Mouse (Mus musculus) heart, postnatal 0 days (tissue): ENCODE results near the gene Itpripl2. TPM values are rescaled to one million over a fixed set of nuclear protein-coding genes. Genes with fewer than 3 reads are reported as not detected.

Experiments
- ATAC-seq: fragments of 200-750 bp; cut with Nextera tagmentation; 2 replicates; pipeline ENCODE4 v1.8.0; 2017; ENCODE audit warnings: low read depth, moderate number of reproducible peaks, moderate library complexity; ENCODE audit not compliant: insufficient read depth
- DNase-seq: peaks from one replicate; pipeline ENCODE4 v3.0.0-alpha.2; 2016; ENCODE audit warnings: low spot score
- H3K27ac ChIP-seq: fragments of 300-500 bp; sonication (generic); 2 replicates; pipeline ENCODE4 v1.5.1; 2014; ENCODE audit warnings: low read depth, mild to moderate bottlenecking
- H3K27me3 ChIP-seq: fragments of 300-500 bp; sonication (generic); 2 replicates; pipeline ENCODE4 v1.6.1; 2014; ENCODE audit warnings: low read length, mixed read lengths; ENCODE audit not compliant: control insufficient read depth, insufficient read depth
- H3K36me3 ChIP-seq: fragments of 300-500 bp; sonication (generic); replicated peaks from 2 replicates; pipeline ENCODE4 v1.6.1; 2014; ENCODE audit warnings: low read length, mixed read lengths; ENCODE audit not compliant: control insufficient read depth, insufficient read depth
- H3K4me1 ChIP-seq: fragments of 300-500 bp; sonication (generic); 2 replicates; pipeline ENCODE4 v1.6.1; 2014; ENCODE audit warnings: antibody characterized with exemption; ENCODE audit not compliant: control insufficient read depth, insufficient read depth
- H3K4me2 ChIP-seq: fragments of 300-500 bp; sonication (generic); 2 replicates; pipeline ENCODE4 v1.6.1; 2014; ENCODE audit warnings: low read depth, mild to moderate bottlenecking, low read length, moderate library complexity
- H3K4me3 ChIP-seq: fragments of 300-500 bp; sonication (generic); 2 replicates; pipeline ENCODE4 v1.5.1; 2014; ENCODE audit warnings: low read depth, low read length
- H3K9ac ChIP-seq: fragments of 300-500 bp; sonication (generic); replicated peaks from 2 replicates; pipeline ENCODE4 v1.6.1; 2014; ENCODE audit warnings: low read depth, low read length, mixed read lengths
- H3K9me3 ChIP-seq: fragments of 300-500 bp; sonication (generic); replicated peaks from 2 replicates; pipeline ENCODE4 v1.6.1; 2016; ENCODE audit warnings: low read length; ENCODE audit not compliant: control insufficient read depth
- CTCF ChIP-seq: IDR thresholded peaks from 2 replicates; pipeline ENCODE4 v1.5.1; 2016; ENCODE audit warnings: antibody characterized with exemption, control low read depth, low read depth
- EP300 ChIP-seq: IDR thresholded peaks from 2 replicates; pipeline ENCODE4 v1.6.1; 2016; ENCODE audit warnings: antibody characterized with exemption, low read depth
- WGBS: fragments of 180-500 bp; shearing (Covaris S2); extraction: QIAGEN DNeasy Blood & Tissue Kit; methylation state at CpG from one replicate; pipeline ENCODE4 v1.1.7; 2014; 5-methylcytosine and 5-hydroxymethylcytosine counted together
- polyA plus RNA-seq: library from polyadenylated mRNA; unstranded; fragments of >200 nt; fragmentation: Nextera tagmentation; extraction: Ambion mirVana; gene quantifications from 2 replicates; pipeline ENCODE4 v1.2.1, GENCODE M21; 2015
- total RNA-seq: library from RNA; depleted of rRNA; stranded (reverse); fragments of >200 nt; gene quantifications from 2 replicates; pipeline ENCODE4 v1.2.3, GENCODE M21; 2014; ENCODE audit warnings: low replicate concordance

Itpripl2 gene
- total and polyA plus RNA-seq, 2 experiments from 2014 or later: 3.9 to 31.6 TPM

DNA sequence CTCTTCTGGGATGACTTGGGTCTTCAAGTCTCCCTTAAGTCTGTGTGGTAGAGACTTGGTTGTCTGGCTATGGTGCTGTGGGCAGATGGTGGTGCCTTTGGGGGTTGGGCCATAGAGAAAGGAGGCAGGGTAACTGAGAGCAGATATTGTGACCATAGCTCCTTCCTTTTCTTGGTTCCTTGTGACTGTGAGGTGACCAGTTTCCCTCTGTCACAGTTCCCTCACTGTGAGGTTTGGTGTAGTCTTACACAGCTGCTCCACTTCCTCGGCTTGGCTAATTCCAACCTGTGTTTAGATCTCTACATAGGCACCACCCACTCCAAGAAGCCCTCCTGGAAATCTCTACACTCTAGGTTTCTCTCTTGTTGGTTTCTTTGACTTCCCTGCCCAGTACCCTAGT lies 7.8 kb downstream of the Itpripl2 start:
- no peak for TF ChIP-seq EP300
- no peak for TF ChIP-seq CTCF
- no peak overlapping the region for H3K4me3 ChIP-seq
- no peaks in the 10 kb centered on the region for H3K9me3 ChIP-seq
- DNase-seq (no peak), ATAC-seq (no peak)
- no peak overlapping the region for H3K9ac ChIP-seq
- H3K27me3 ChIP-seq: no peaks in the 10 kb centered on the region
- no peaks in the 10 kb centered on the region; the same call in 1 of the 2 replicates for H3K4me1 ChIP-seq
- 83% methylated on average over 1 of the region's 1 CpGs for WGBS
- H3K27ac ChIP-seq: no peak overlapping the region
- no peak overlapping the region for H3K4me2 ChIP-seq
- H3K36me3 ChIP-seq: peaks cover 8% of the 10 kb centered on the region; the same call in 1 of the 2 replicates

DNA sequence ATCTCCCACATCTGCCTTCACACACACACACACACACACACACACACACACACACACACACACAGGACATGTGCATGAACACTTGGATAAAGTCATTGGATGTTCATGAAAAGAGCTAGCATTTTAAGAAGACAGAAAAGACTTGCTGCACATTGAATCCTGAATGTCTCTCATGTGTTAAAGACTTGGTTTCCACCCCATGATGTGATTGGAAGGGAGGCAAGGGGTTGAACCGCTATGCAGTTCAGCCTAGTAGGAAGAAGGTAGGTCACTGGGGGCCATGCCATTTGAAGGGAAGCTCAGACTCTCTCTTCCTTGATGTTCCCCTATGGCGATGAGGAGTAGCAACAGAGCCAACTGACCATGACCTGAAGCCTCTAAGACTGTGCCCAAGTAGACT lies 9.8 kb downstream of the Itpripl2 start:
- DNase-seq (no peak), ATAC-seq (no peak)
- WGBS: 83% methylated on average over 2 of the region's 2 CpGs
- Histone ChIP-seq H3K4me3 (no peak overlapping the region), H3K27ac (no peak overlapping the region), H3K9me3 (no peaks in the 10 kb centered on the region), H3K4me2 (no peak overlapping the region), H3K9ac (no peak overlapping the region), H3K36me3 (peaks cover 5% of the 10 kb centered on the region; the same call in 1 of the 2 replicates), H3K27me3 (no peaks in the 10 kb centered on the region), H3K4me1 (0 out of 2 replicates have a peak, but pooled peaks cover 5% of the 10 kb centered on the region)
- TF ChIP-seq CTCF (no peak), EP300 (no peak)

DNA sequence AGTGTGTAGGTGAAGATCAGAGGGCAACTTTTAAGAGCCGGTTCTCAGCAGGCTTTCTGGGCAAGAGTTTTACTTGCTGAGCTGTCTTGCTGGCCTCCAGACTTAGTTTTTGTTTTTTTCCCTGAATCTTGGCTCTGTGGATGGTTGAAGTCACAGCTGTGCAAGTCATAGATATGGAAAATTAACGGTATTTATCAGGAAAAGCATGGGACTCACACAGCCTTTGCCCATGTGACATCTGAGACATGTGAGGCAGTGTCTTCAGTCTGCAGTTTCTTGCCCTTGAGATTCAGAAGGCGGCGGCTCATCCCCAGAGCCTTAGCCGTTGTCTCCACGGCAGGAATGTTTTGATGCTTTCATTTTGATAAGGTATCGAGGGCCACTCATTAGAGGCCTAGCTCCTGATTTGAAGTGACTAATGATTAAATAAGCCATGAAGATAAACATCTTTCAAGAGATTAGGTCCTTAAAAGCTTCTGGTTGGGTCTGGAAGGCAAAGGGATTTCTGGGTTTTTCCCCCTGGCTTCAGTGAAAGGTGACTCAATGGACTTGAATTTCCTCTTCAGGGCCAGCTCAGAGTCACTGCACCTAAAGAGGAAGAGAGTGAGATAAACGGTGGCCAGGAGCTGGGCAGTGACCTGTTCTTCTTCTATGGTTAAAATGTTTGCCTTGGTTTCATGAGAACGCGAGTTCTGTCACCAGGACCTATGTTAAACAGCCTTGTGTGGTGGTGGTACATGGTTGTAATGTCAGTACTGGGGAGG lies 10.5 kb downstream of the Itpripl2 start:
- no peak overlapping the region for H3K9ac ChIP-seq
- TF ChIP-seq CTCF (no peak), EP300 (no peak)
- 0 out of 2 replicates have a peak, but pooled peaks cover 5% of the 10 kb centered on the region for H3K4me1 ChIP-seq
- no peak overlapping the region for H3K4me2 ChIP-seq
- no peak overlapping the region for H3K4me3 ChIP-seq
- 38% methylated on average over 10 of the region's 10 CpGs for WGBS
- H3K27me3 ChIP-seq: no peaks in the 10 kb centered on the region
- H3K36me3 ChIP-seq: peaks cover 5% of the 10 kb centered on the region; the same call in 1 of the 2 replicates
- H3K27ac ChIP-seq: no peak overlapping the region
- ATAC-seq: no peak
- no peaks in the 10 kb centered on the region for H3K9me3 ChIP-seq
- no peak for DNase-seq

DNA sequence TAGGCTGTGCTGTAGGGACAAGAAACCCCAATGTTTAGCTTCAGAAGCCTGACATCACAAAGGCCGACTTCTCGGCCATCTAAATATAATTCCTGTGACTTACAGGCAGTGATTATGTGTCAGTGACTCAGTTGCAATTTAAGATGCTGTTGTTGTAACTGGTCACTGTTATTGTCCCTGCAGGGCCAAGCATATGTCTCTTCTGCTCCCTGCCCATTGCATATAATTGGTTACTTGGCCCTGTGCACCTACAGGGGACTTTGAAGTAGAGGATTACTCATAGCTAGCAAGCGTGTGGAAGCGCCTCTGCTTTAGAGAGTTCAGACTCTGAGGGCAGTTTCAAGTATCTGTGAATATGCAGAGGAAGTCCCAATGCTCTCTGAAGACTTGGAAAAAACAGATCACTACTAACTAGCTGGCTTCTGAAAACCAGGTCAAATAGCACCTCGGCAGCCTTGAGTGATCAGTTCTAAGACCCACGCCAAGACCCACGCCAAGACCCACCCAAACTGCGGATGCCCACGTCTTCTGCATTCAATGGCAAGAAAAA lies 11.5 kb downstream of the Itpripl2 start:
- no peak overlapping the region for H3K27ac ChIP-seq

DNA sequence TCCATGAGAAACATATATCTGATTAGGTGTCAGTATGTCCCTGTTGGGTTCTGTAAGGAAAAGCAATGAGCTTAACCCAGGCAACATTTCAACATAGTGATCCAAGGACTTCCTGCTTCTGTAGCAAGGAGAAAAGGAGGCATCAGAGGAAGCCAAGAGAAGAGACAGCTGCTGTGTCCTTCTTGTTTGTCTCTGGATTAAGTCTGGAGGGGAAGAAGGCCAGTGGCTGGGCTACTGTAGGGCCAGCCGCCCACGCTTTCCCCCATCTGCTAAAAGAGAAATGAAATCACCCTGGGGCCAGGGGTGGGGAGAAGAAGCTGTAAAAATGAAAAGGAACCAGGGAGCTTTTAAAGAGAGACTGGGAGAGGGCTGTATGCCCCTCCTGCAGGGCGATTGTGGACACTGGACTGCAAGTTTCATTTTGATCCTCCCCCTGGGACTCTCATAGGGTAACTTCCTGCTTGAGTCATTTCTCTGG lies 12.9 kb downstream of the Itpripl2 start:
- H3K27me3 ChIP-seq: no peaks in the 10 kb centered on the region
- peak overlapping the region; percentile 73 for H3K27ac ChIP-seq
- no peak overlapping the region for H3K9ac ChIP-seq
- H3K36me3 ChIP-seq: no peaks in the 10 kb centered on the region
- H3K4me1 ChIP-seq: 0 out of 2 replicates have a peak, but pooled peaks cover 5% of the 10 kb centered on the region
- no peak overlapping the region for H3K4me2 ChIP-seq
- 45% methylated on average over 3 of the region's 3 CpGs for WGBS
- TF ChIP-seq CTCF: no peak
- no peak overlapping the region for H3K4me3 ChIP-seq
- DNase-seq: peak; percentile 72
- ATAC-seq: peak; percentile 53
- H3K9me3 ChIP-seq: 0 out of 2 replicates have a peak, but pooled peaks cover 2% of the 10 kb centered on the region

More for the DNA sequence above, 11.5 kb downstream of the Itpripl2 start:
- WGBS: 76% methylated on average over 9 of the region's 9 CpGs
- no peak for TF ChIP-seq EP300
- TF ChIP-seq CTCF: no peak
- ATAC-seq (no peak), DNase-seq (no peak)
- no peaks in the 10 kb centered on the region for H3K9me3 ChIP-seq
- H3K9ac ChIP-seq: no peak overlapping the region
- no peak overlapping the region for H3K4me2 ChIP-seq
- H3K36me3 ChIP-seq: no peaks in the 10 kb centered on the region
- H3K4me3 ChIP-seq: no peak overlapping the region
- no peaks in the 10 kb centered on the region for H3K27me3 ChIP-seq
- H3K4me1 ChIP-seq: 0 out of 2 replicates have a peak, but pooled peaks cover 5% of the 10 kb centered on the region
